Mouse (Mus musculus) G1E (cell line): ENCODE results near the gene Tob2.

Experiments
- CTCF ChIP-seq: IDR thresholded peaks from 2 replicates; pipeline ENCODE4 v1.5.1; 2012; ENCODE audit warnings: low read depth, low read length, inconsistent platforms, mixed read lengths
- POLR2AphosphoS5 ChIP-seq: IDR thresholded peaks from 2 replicates; pipeline ENCODE4 v1.6.1; 2012; ENCODE audit warnings: low read depth, low read length, inconsistent platforms; ENCODE audit not compliant: insufficient replicate concordance

DNA sequence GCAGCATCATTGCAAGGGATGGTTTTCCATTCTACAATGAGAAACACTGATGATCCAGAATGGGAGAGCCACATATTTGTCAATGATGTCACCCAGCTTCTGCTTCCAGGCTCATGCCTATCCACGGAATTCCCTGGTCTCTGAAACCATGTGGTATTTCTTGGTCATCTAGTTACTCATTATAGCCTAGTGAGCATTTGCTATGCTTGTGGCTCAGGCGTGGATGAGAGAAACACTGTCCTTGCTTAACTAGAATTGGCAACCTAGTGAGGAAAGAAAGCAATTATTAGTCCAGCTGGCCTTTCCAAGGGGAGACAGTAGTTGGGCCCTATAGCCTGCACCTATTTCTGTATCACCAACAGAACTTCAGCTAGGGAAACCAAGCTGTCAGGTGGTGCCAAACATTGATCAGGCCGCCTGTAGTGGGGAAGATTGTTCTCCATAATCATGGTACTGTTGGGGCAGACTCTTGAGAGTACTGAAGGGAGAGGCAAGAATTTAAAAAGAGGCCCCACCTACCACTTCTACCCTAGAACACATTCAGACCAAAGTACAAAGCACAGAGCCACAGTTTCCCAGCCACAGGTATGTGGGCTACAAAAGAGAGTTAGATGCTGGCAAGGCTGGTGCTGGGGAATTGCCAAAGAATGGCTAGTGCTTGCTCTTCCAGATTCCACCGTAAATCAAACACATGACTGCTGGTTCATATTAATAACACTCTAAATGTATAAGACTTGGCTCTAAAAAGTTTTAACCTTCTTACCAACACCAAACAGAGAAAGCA lies 51.8 kb downstream of the Tob2 start:
- no peak for TF ChIP-seq CTCF
- TF ChIP-seq POLR2AphosphoS5: no peak
